Mouse (Mus musculus) embryo, embryonic 9.5 days (tissue): ENCODE measurements at regions not wholly inside any gene's neighbourhood (a gene's known extent, or its start where the extent isn't known, plus 50 kb on each side); places are given as distances from the start of the nearest gene placed in this dataset.

Experiments used
- DNase-seq: peaks from one replicate; pipeline ENCODE4 v3.0.0-alpha.2; 2017; ENCODE audit errors: extremely low spot score

GRCm38 (mm10) chr1:89288921-89289320 lies 165.7 kb upstream of the Agap1 start:
- DNase-seq, result no peak

- no peak for DNase-seq
Measured at GRCm38 (mm10) chr1:89296691-89297090, 157.9 kb upstream of the Agap1 start.

GRCm38 (mm10) chr1:89297766-89298165 lies 156.8 kb upstream of the Agap1 start:
- no peak for DNase-seq

GRCm38 (mm10) chr1:89301151-89301550 lies 153.5 kb upstream of the Agap1 start:
- DNase-seq, result no peak

- DNase-seq, result no peak
Measured at GRCm38 (mm10) chr1:89302368-89302951, 152.1 kb upstream of the Agap1 start.

- DNase-seq, result no peak
Measured at GRCm38 (mm10) chr1:89305171-89305570, 149.4 kb upstream of the Agap1 start.

- no peak for DNase-seq
Measured at GRCm38 (mm10) chr1:89308788-89309187, 145.8 kb upstream of the Agap1 start.

- DNase-seq, result no peak
Measured at GRCm38 (mm10) chr1:89313064-89313463, 141.5 kb upstream of the Agap1 start.

- no peak for DNase-seq
Measured at GRCm38 (mm10) chr1:89317897-89318296, 136.7 kb upstream of the Agap1 start.

GRCm38 (mm10) chr1:89318663-89319062 lies 135.9 kb upstream of the Agap1 start:
- DNase-seq, result no peak

- DNase-seq, result no peak
Measured at GRCm38 (mm10) chr1:89322621-89323020, 132.0 kb upstream of the Agap1 start.

GRCm38 (mm10) chr1:89323091-89323490 lies 131.5 kb upstream of the Agap1 start:
- peak; percentile 61 for DNase-seq

GRCm38 (mm10) chr1:89331352-89331751 lies 123.3 kb upstream of the Agap1 start:
- no peak for DNase-seq

GRCm38 (mm10) chr1:89332676-89333075 lies 121.9 kb upstream of the Agap1 start:
- no peak for DNase-seq

GRCm38 (mm10) chr1:89337861-89338260 lies 116.7 kb upstream of the Agap1 start:
- DNase-seq, result no peak

- DNase-seq, result no peak
Measured at GRCm38 (mm10) chr1:89342794-89343193, 111.8 kb upstream of the Agap1 start.

GRCm38 (mm10) chr1:89344546-89344945 lies 110.1 kb upstream of the Agap1 start:
- DNase-seq, result peak; percentile 48

GRCm38 (mm10) chr1:89347341-89347740 lies 107.3 kb upstream of the Agap1 start:
- DNase-seq, result no peak

- no peak for DNase-seq
Measured at GRCm38 (mm10) chr1:89352936-89353335, 101.7 kb upstream of the Agap1 start.

- no peak for DNase-seq
Measured at GRCm38 (mm10) chr1:89359257-89359656, 95.3 kb upstream of the Agap1 start.

- no peak for DNase-seq
Measured at GRCm38 (mm10) chr1:89364547-89365305, 89.9 kb upstream of the Agap1 start.

- DNase-seq, result no peak
Measured at GRCm38 (mm10) chr1:89366891-89367290, 87.7 kb upstream of the Agap1 start.

- no peak for DNase-seq
Measured at GRCm38 (mm10) chr1:89373806-89374205, 80.8 kb upstream of the Agap1 start.

GRCm38 (mm10) chr1:89374271-89374670 lies 80.3 kb upstream of the Agap1 start:
- no peak for DNase-seq
